Mouse (Mus musculus) megakaryocyte-erythroid progenitor cell, adult 5-6 weeks (primary cell): ENCODE results near the gene Mthfsd. TPM values are rescaled to one million over a fixed set of nuclear protein-coding genes. Genes with fewer than 3 reads are reported as not detected.

Experiments
- ATAC-seq: replicated peaks from 2 replicates; pipeline ENCODE4 v1.8.0; 2016; ENCODE audit warnings: mild to moderate bottlenecking, inconsistent platforms; ENCODE audit not compliant: severe bottlenecking, poor library complexity, low FRiP score, low TSS enrichment
- total RNA-seq, 2 experiments: library from RNA; stranded (forward) in 1 of 2; stranded (reverse) in 1 of 2; fragments of 200-1000, 215-1000 nt in 1 of 2; fragments of >200 nt in 1 of 2; fragmentation: Nextera tagmentation in 1 of 2; gene quantifications; 2 replicates each; pipeline ENCODE4 v1.2.3; 2014 to 2017

Gene Mthfsd
- total RNA-seq, 2 experiments from 2014 or later: 24.8 to 41.2 TPM

GRCm38 (mm10) chr8:121124547-121125239 is 16.5 kb upstream of the Mthfsd start:
- no peak for ATAC-seq

- ATAC-seq: no peak
These were observed 14.9 kb upstream of the Mthfsd start for GRCm38 (mm10) chr8:121123113-121123512.

DNA sequence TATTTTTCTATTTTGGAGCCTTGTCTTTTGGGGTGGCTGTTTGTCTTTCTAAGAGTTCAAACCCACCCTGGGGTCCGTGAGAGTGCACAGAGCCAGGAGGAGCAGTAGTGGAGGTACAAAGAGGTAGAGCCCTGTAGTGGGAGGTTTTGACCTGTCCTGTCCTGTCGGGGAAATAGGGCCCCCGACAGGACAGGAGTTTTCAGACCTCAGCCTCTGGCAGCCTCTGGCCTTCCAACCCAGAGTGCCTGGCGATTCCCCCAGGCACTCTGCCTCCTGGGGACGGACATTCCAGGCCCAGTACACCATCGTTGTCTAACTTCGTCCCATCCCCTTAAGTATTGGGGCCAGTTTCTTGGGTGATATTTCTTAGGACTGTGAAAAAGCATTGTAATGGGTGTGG is 14.2 kb upstream of the Mthfsd start:
- no peak for ATAC-seq

GRCm38 (mm10) chr8:121121704-121122103 is 13.5 kb upstream of the Mthfsd start:
- no peak for ATAC-seq

DNA sequence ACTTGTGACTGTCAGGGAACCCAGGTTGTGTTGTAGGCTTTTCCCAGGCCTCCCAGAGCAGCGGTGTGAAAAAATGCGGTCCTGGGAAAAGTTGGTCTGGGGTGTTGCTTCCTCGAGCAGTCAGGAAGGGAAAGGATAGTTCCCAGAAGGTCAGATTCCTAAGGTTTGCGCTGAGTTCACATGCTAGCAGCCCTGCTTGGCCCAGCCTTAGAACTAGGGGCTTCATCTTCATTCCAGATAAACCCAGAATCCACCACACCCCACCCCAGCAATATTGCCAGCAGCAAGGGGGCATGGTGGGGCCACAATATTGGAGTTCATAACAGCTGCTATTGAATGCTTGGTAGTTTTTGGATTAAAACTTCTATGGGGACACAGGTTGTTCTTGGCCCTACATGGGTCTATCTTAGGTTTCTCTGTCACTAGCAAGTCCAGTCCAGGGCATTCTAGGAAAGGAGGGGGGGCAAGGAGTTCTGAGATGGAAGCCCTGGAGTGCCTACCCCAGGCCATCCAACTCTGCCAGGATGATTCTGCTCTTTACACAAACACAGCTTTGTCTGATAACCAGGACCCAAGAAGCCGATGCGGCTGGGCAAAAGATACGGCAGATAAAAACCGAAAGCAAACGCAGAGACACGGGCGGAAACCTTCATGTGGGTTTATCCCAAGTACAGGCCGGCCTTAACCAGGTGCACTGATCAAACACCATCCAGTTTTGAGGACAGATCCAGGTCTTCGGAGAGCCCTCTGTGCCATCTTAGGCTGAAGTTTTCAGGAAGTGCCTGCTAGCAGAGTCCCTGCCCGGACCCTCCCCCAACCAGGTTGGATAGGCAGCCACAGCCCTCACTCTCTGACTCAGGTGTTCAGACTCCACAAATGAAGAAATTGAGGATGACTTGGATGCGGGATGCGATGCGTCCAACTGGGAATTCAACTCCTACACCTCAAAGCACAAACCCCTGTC is 12.5 kb upstream of the Mthfsd start:
- ATAC-seq: no peak

GRCm38 (mm10) chr8:121119635-121120455 is 11.7 kb upstream of the Mthfsd start:
- ATAC-seq: no peak

GRCm38 (mm10) chr8:121118634-121119420 is 10.6 kb upstream of the Mthfsd start:
- no peak for ATAC-seq

DNA sequence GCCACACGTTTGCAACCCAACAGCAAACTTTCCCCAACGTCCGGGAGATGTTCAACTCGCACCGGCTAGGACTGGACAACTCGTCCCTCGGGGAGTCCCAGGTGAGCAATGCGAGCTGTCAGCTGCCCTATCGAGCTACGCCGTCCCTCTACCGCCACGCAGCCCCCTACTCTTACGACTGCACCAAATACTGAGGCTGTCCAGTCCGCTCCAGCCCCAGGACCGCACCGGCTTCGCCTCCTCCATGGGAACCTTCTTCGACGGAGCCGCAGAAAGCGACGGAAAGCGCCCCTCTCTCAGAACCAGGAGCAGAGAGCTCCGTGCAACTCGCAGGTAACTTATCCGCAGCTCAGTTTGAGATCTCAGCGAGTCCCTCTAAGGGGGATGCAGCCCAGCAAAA is 9.7 kb upstream of the Mthfsd start:
- ATAC-seq: no peak

DNA sequence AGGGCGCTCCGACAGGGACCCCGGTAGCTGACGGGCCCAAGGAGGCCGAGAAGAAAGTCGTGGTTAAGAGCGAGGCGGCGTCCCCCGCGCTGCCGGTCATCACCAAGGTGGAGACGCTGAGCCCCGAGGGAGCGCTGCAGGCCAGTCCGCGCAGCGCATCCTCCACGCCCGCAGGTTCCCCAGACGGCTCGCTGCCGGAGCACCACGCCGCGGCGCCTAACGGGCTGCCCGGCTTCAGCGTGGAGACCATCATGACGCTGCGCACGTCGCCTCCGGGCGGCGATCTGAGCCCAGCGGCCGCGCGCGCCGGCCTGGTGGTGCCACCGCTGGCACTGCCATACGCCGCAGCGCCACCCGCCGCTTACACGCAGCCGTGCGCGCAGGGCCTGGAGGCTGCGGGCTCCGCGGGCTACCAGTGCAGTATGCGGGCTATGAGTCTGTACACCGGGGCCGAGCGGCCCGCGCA is 9.0 kb upstream of the Mthfsd start:
- no peak for ATAC-seq

GRCm38 (mm10) chr8:121116591-121117185 is 8.5 kb upstream of the Mthfsd start:
- ATAC-seq: no peak

- ATAC-seq: peak; percentile 51; the same call in 1 of the 2 replicates
These were observed 7.8 kb upstream of the Mthfsd start, which contains the start of gene Foxc2 for GRCm38 (mm10) chr8:121115948-121116347. Gene Foxc2, plus strand, starts transcription at chr8:121116171.

DNA sequence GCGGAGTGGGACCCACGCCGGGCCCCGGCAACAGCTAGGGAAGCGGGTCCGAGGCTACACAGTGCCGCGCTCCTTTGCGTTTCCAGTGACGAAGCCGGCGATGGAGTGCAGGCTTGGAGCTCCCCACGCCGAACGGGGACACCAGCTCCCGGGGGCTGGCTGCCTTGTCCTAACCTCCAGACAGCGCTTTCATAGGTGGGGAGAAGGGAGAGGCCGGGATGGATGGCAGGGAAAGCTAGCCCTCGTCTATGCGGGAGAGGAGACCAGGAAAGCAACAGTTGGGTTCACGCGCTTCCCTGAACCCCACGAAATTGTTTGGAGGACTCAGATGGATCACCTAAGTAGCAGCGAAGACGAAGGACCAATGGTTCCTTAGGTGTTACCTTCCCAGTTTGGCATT is 6.9 kb upstream of the Mthfsd start:
- ATAC-seq: no peak

- peak; percentile 83 for ATAC-seq
These were observed 5.1 kb upstream of the Mthfsd start for GRCm38 (mm10) chr8:121113261-121113660.

- ATAC-seq: no peak
These were observed 3.1 kb upstream of the Mthfsd start for GRCm38 (mm10) chr8:121111145-121111907.

- ATAC-seq: no peak
These were observed 465 bp upstream of the Mthfsd start for GRCm38 (mm10) chr8:121108657-121109056.

DNA sequence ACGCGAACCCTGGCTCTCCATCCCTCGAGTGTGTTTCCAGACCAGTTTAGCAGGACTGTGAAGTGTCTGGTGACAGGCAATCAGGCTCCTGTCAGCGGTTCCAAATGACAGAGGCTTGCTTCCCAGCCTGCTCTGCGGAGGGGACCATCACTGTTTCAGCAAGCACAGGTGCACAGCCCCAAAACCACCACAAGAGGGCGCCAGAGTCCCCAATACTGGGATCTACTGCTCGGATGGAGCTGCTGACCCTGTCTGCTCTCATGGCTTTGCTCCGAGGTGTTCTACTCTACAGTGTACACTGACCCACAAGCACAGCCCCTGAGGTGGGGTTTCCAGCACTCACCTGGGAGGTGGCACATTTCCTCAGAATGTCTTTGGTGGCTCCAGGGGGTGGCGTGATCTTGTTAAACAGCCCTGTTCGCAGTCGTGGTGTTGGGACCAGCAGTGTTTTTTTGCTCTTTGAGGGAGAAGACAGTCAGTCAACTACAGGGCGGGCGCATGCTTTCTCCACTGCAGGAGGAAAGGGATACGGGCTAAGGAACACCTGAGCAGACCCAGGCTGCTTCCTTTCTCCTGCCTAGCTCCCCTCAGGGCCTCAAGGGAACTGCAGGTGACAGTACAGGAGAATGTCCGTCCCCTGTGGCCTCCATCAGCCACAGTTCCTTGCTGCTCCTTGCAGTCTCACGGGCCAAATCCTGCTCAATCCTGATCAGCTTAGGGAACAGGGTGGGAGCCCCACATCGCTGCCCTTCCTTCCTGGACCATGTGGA is 4.0 kb downstream of the Mthfsd start:
- peak; percentile 61 for ATAC-seq

DNA sequence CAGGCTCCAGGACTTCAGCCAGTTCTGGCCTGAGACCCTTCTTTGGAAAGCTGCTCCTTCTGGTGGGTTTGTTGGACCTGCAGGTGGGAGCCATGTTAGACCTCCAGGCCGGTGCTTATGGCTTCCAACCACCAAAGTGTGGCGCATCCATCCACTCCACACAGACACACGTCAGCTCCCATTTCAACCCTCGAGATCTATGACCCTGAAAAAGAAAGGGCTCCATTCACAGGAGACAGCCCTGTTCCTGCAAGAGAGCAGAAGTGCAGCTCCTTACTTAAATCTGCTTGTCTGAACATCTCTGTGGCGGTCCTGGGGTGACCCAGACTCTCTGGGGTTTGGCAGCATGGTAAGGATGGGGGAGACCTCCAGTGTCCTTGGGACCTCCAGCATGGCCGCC is 14.7 kb downstream of the Mthfsd start:
- ATAC-seq: no peak
